Mouse (Mus musculus) small intestine, adult 2 months (tissue): ENCODE measurements around the gene Tssc4.

Experiments
- CTCF ChIP-seq: fragments of 200-500 bp; IDR thresholded peaks from 2 replicates; pipeline ENCODE4 v1.5.1; 2012; ENCODE audit warnings: low read depth, mild to moderate bottlenecking, control low read depth, inconsistent platforms, low read length, moderate library complexity, mixed read lengths; ENCODE audit not compliant: insufficient replicate concordance, insufficient read length; ENCODE audit errors: extremely low read depth
- POLR2A ChIP-seq: fragments of 200-500 bp; IDR thresholded peaks from 2 replicates; pipeline ENCODE4 v1.6.1; 2012; ENCODE audit warnings: low read depth, mild to moderate bottlenecking, control low read depth, inconsistent platforms, low read length, moderate library complexity

DNA sequence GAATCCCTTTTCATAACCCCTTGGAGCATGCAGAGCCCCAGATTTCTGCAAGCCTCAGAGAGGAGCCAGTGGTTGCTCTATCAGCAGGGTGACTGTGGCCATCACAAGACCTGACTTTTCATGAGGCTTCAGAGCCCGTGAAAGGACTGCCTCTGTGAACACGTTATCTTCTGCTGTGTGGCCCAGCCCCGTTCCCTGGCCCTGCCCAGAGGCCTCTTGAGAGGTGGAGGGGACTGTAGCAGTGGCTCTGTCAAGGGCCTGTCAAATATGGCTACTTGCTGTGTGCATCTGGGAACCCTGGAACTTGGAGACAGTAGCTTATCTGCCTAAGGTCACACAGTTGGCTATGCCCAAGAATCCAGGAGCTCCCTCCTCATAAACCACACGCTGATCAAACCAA lies 42.7 kb downstream of the Tssc4 start:
- no peak for TF ChIP-seq CTCF
- no peak for TF ChIP-seq POLR2A
